Mouse (Mus musculus) cerebellum, adult 18-20 months (tissue): ENCODE data around the gene Rcan2.

Experiments
- DNase-seq, 2 experiments: peaks; one replicate each; pipeline ENCODE4 v3.0.0; 2021

The Rcan2 gene

GRCm38 (mm10) chr17:44025011-44025410 is 223.9 kb downstream of the Rcan2 start:
- DNase-seq, result no peak

GRCm38 (mm10) chr17:44025935-44026334 is 224.8 kb downstream of the Rcan2 start:
- no peak for DNase-seq

GRCm38 (mm10) chr17:44026378-44026777 is 225.2 kb downstream of the Rcan2 start:
- DNase-seq, result peak; percentile 23 to 25

GRCm38 (mm10) chr17:44026786-44027185 is 225.6 kb downstream of the Rcan2 start:
- DNase-seq, result no peak

- DNase-seq, result no peak
These were observed 226.2 kb downstream of the Rcan2 start for GRCm38 (mm10) chr17:44027311-44027710.

- DNase-seq, result no peak
These were observed 228.5 kb downstream of the Rcan2 start for GRCm38 (mm10) chr17:44029616-44030015.

- peak; percentile 26 to 41 for DNase-seq
These were observed 229.8 kb downstream of the Rcan2 start for GRCm38 (mm10) chr17:44030776-44031587.

- no peak for DNase-seq
These were observed 233.9 kb downstream of the Rcan2 start for GRCm38 (mm10) chr17:44035005-44035404.

- DNase-seq, result peak; percentile 48 to 50
These were observed 237.5 kb downstream of the Rcan2 start for GRCm38 (mm10) chr17:44038656-44039055.

GRCm38 (mm10) chr17:44040449-44040848 is 239.3 kb downstream of the Rcan2 start:
- DNase-seq, result no peak

- DNase-seq, result no peak
These were observed 241.2 kb downstream of the Rcan2 start for GRCm38 (mm10) chr17:44042301-44042700.

GRCm38 (mm10) chr17:44042861-44043260 is 241.7 kb downstream of the Rcan2 start:
- DNase-seq, result no peak

GRCm38 (mm10) chr17:44053427-44053826 is 252.3 kb downstream of the Rcan2 start:
- no peak for DNase-seq

GRCm38 (mm10) chr17:44057123-44057522 is 256.0 kb downstream of the Rcan2 start:
- no peak for DNase-seq

GRCm38 (mm10) chr17:44058145-44058544 is 257.0 kb downstream of the Rcan2 start:
- no peak for DNase-seq

- no peak for DNase-seq
These were observed 259.6 kb downstream of the Rcan2 start for GRCm38 (mm10) chr17:44060781-44061180.

- no peak for DNase-seq
These were observed 260.2 kb downstream of the Rcan2 start for GRCm38 (mm10) chr17:44061289-44061890.

- no peak for DNase-seq
These were observed 267.7 kb downstream of the Rcan2 start for GRCm38 (mm10) chr17:44068876-44069275.

- no peak for DNase-seq
These were observed 270.5 kb downstream of the Rcan2 start for GRCm38 (mm10) chr17:44071680-44072079.

- no peak for DNase-seq
These were observed 274.4 kb downstream of the Rcan2 start for GRCm38 (mm10) chr17:44075601-44076000.

GRCm38 (mm10) chr17:44076051-44076680 is 275.0 kb downstream of the Rcan2 start:
- DNase-seq, result peak; percentile 36 to 49

GRCm38 (mm10) chr17:44077146-44077842 is 276.1 kb downstream of the Rcan2 start:
- peak in 1 of 2 experiments; percentile 24 for DNase-seq

- no peak for DNase-seq
These were observed 276.7 kb downstream of the Rcan2 start for GRCm38 (mm10) chr17:44077843-44078160.
